Mouse (Mus musculus) 416B (cell line): ENCODE measurements at regions not wholly inside any gene's neighbourhood (a gene's known extent, or its start where the extent isn't known, plus 50 kb on each side); places are given as distances from the start of the nearest gene placed in this dataset.

ENCODE experiments used
- DNase-seq: peaks from one replicate; pipeline ENCODE4 v3.0.0; 2011; ENCODE audit warnings: low read depth

GRCm38 (mm10) chr13:15802043-15802795 is 209.4 kb upstream of the Inhba start:
- no peak for DNase-seq

GRCm38 (mm10) chr13:15803965-15804364 is 207.7 kb upstream of the Inhba start:
- no peak for DNase-seq

GRCm38 (mm10) chr13:15806925-15807324 is 204.7 kb upstream of the Inhba start:
- DNase-seq: peak; percentile 4

- DNase-seq: no peak
Observed at GRCm38 (mm10) chr13:15822261-15822850, 189.3 kb upstream of the Inhba start.

- peak; percentile 65 for DNase-seq
Observed at GRCm38 (mm10) chr13:15845806-15846205, 165.8 kb upstream of the Inhba start.

GRCm38 (mm10) chr13:15848017-15848416 is 163.6 kb upstream of the Inhba start:
- no peak for DNase-seq

- no peak for DNase-seq
Observed at GRCm38 (mm10) chr13:15849129-15849528, 162.5 kb upstream of the Inhba start.

GRCm38 (mm10) chr13:15850358-15850757 is 161.3 kb upstream of the Inhba start:
- DNase-seq: peak; percentile 8

- DNase-seq: no peak
Observed at GRCm38 (mm10) chr13:15853022-15853566, 158.6 kb upstream of the Inhba start.

- peak; percentile 4 for DNase-seq
Observed at GRCm38 (mm10) chr13:15862941-15863340, 148.7 kb upstream of the Inhba start.

- DNase-seq: no peak
Observed at GRCm38 (mm10) chr13:15863344-15863743, 148.3 kb upstream of the Inhba start.

- no peak for DNase-seq
Observed at GRCm38 (mm10) chr13:15867046-15867561, 144.5 kb upstream of the Inhba start.

- DNase-seq: no peak
Observed at GRCm38 (mm10) chr13:15877606-15878005, 134.0 kb upstream of the Inhba start.

- no peak for DNase-seq
Observed at GRCm38 (mm10) chr13:15879576-15879975, 132.1 kb upstream of the Inhba start.

GRCm38 (mm10) chr13:15890794-15891193 is 120.9 kb upstream of the Inhba start:
- peak; percentile 19 for DNase-seq

GRCm38 (mm10) chr13:15891403-15891802 is 120.2 kb upstream of the Inhba start:
- DNase-seq: no peak

GRCm38 (mm10) chr13:15898201-15898600 is 113.5 kb upstream of the Inhba start:
- no peak for DNase-seq

GRCm38 (mm10) chr13:15901710-15902675 is 109.7 kb upstream of the Inhba start:
- no peak for DNase-seq

- peak; percentile 62 for DNase-seq
Observed at GRCm38 (mm10) chr13:15907806-15908205, 103.8 kb upstream of the Inhba start.

GRCm38 (mm10) chr13:15910578-15910977 is 101.1 kb upstream of the Inhba start:
- DNase-seq: no peak

GRCm38 (mm10) chr13:15911263-15911662 is 100.4 kb upstream of the Inhba start:
- no peak for DNase-seq

- DNase-seq: peak; percentile 51
Observed at GRCm38 (mm10) chr13:15914270-15914669, 97.4 kb upstream of the Inhba start.
